Mouse (Mus musculus): ENCODE data around the gene Papola.
"Not testable (repeated sequence)": the region's sequence is repeated elsewhere in the genome, so short reads cannot be mapped to it uniquely, and the experiment has no call there.

Papola gene

GRCm38 (mm10) chr12:105798001-105798400, 13.5 kb downstream of the Papola start:
- DNase-seq (ENCODE audit: low read depth, low spot score): no peak

- DNase-seq (ENCODE audit: low read depth, low spot score): no peak
Observed at GRCm38 (mm10) chr12:105805790-105806189, 21.3 kb downstream of the Papola start.

GRCm38 (mm10) chr12:105806205-105806604, 21.7 kb downstream of the Papola start:
- DNase-seq (ENCODE audit: low read depth, low spot score): no peak

GRCm38 (mm10) chr12:105807416-105807815, 22.9 kb downstream of the Papola start:
- DNase-seq (ENCODE audit: low read depth, low spot score): no peak

GRCm38 (mm10) chr12:105808945-105809344, 24.5 kb downstream of the Papola start:
- no peak for DNase-seq (ENCODE audit: low read depth, low spot score)

GRCm38 (mm10) chr12:105810608-105811007, 26.1 kb downstream of the Papola start:
- DNase-seq (ENCODE audit: low read depth, low spot score): no peak

- no peak for DNase-seq (ENCODE audit: low read depth, low spot score)
Observed at GRCm38 (mm10) chr12:105813957-105814356, 29.5 kb downstream of the Papola start.

- DNase-seq (ENCODE audit: low read depth, low spot score): no peak
Observed at GRCm38 (mm10) chr12:105823472-105823871, 39.0 kb downstream of the Papola start.

- no peak for DNase-seq (ENCODE audit: low read depth, low spot score)
Observed at GRCm38 (mm10) chr12:105824743-105825142, 40.2 kb downstream of the Papola start.

- DNase-seq (ENCODE audit: low read depth, low spot score): no peak
Observed at GRCm38 (mm10) chr12:105825266-105825665, 40.8 kb downstream of the Papola start.

GRCm38 (mm10) chr12:105832541-105832940, 48.0 kb downstream of the Papola start:
- peak; percentile 69 for DNase-seq (ENCODE audit: low read depth, low spot score)

- no peak for DNase-seq (ENCODE audit: low read depth, low spot score)
Observed at GRCm38 (mm10) chr12:105834926-105835325, 50.4 kb downstream of the Papola start.

GRCm38 (mm10) chr12:105835571-105835970, 51.1 kb downstream of the Papola start:
- DNase-seq (ENCODE audit: low read depth, low spot score): no peak

- DNase-seq (ENCODE audit: low read depth, low spot score): no peak
Observed at GRCm38 (mm10) chr12:105836196-105836595, 51.7 kb downstream of the Papola start.

- DNase-seq (ENCODE audit: low read depth, low spot score): no peak
Observed at GRCm38 (mm10) chr12:105839096-105839495, 54.6 kb downstream of the Papola start.

GRCm38 (mm10) chr12:105840545-105840944, 56.1 kb downstream of the Papola start:
- not testable (repeated sequence) for DNase-seq (ENCODE audit: low read depth, low spot score)

GRCm38 (mm10) chr12:105843243-105844005, 58.9 kb downstream of the Papola start:
- DNase-seq (ENCODE audit: low read depth, low spot score): no peak

GRCm38 (mm10) chr12:105844406-105844805, 59.9 kb downstream of the Papola start:
- no peak for DNase-seq (ENCODE audit: low read depth, low spot score)

GRCm38 (mm10) chr12:105849102-105849501, 64.6 kb downstream of the Papola start:
- no peak for DNase-seq (ENCODE audit: low read depth, low spot score)

- no peak for DNase-seq (ENCODE audit: low read depth, low spot score)
Observed at GRCm38 (mm10) chr12:105850675-105851074, 66.2 kb downstream of the Papola start.

- no peak for DNase-seq (ENCODE audit: low read depth, low spot score)
Observed at GRCm38 (mm10) chr12:105852798-105853197, 68.3 kb downstream of the Papola start.

- DNase-seq (ENCODE audit: low read depth, low spot score): no peak
Observed at GRCm38 (mm10) chr12:105854639-105855038, 70.1 kb downstream of the Papola start.

- no peak for DNase-seq (ENCODE audit: low read depth, low spot score)
Observed at GRCm38 (mm10) chr12:105857902-105858640, 73.6 kb downstream of the Papola start.
